Mouse (Mus musculus): ENCODE results near the gene Tepp. TPM values are rescaled to one million over a fixed set of nuclear protein-coding genes. Genes with fewer than 3 reads are reported as not detected.

Tepp gene
- polyA plus RNA-seq, 1 experiment from 2014 or later: not detected

DNA sequence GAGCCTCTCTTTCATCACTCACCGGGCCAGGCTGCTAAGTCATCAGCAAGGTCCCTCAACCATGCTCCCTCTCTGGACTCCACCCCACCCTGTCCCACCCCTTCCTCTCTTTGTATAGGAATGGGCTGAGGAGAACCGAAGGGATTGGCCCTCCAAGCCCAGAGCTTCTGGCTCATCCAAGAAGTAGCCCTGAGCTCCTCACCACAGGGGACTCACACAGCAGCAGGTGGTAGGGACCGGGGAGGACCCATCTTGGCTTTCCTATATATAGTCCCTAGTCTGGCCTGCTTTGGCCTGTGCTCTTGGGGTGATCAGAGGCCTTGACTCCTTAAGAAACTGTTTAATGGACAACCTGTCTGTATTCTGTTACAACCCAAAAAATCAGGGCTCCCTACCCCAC, 64.1 kb downstream of the Tepp start:
- Histone ChIP-seq H3K36me3 (peaks cover 18% of the 10 kb centered on the region), H3K4me2 (no peak overlapping the region), H3K4me3 (replicated peaks) (no peak overlapping the region), H3K4me1 (peaks cover 29% of the 10 kb centered on the region), H3K27me3 (no peaks in the 10 kb centered on the region), H3K27ac (no peak overlapping the region), H3K9me3 (replicated peaks) (no peaks in the 10 kb centered on the region), H3K9ac (no peak overlapping the region)
- WGBS: 68% methylated on average over 3 of the region's 3 CpGs
- ATAC-seq (replicated peaks; ENCODE audit: low FRiP score): no peak

GRCm38 (mm10) chr8:95375374-95375930, 65.1 kb downstream of the Tepp start:
- no peak overlapping the region for H3K9ac ChIP-seq
- H3K27ac ChIP-seq: no peak overlapping the region
- no peak for ATAC-seq (replicated peaks; ENCODE audit: low FRiP score)
- H3K36me3 ChIP-seq: peaks cover 18% of the 10 kb centered on the region
- H3K4me1 ChIP-seq: peaks cover 22% of the 10 kb centered on the region
- no peaks in the 10 kb centered on the region for H3K9me3 ChIP-seq (replicated peaks)
- WGBS: 87% methylated on average over 7 of the region's 7 CpGs
- H3K27me3 ChIP-seq: no peaks in the 10 kb centered on the region
- H3K4me2 ChIP-seq: no peak overlapping the region
- no peak overlapping the region for H3K4me3 ChIP-seq (replicated peaks)

Other genes with a start within 250 kb of the Tepp start
- gene Katnb1, start 229.4 kb upstream of the Tepp start, polyA plus RNA-seq (2015; fragmentation: Nextera tagmentation; extraction: Ambion mirVana): 27.6 and 29.7 TPM in 2 replicates
- gene Kifc3, start 107.8 kb upstream of the Tepp start, polyA plus RNA-seq (2015; fragmentation: Nextera tagmentation; extraction: Ambion mirVana): 28.7 and 28.8 TPM in 2 replicates
- 0.44 and 0.81 TPM in 2 replicates for gene Cngb1, start 4.0 kb upstream of the Tepp start, polyA plus RNA-seq (2015; fragmentation: Nextera tagmentation; extraction: Ambion mirVana)
- 8.6 and 9.6 TPM in 2 replicates for gene Zfp319, start 21.4 kb downstream of the Tepp start, polyA plus RNA-seq (2015; fragmentation: Nextera tagmentation; extraction: Ambion mirVana)
- 47.0 and 49.0 TPM in 2 replicates for gene Usb1, start 21.7 kb downstream of the Tepp start, polyA plus RNA-seq (2015; fragmentation: Nextera tagmentation; extraction: Ambion mirVana)
- 10.0 and 12.3 TPM in 2 replicates for gene Mmp15, start 41.7 kb downstream of the Tepp start, polyA plus RNA-seq (2015; fragmentation: Nextera tagmentation; extraction: Ambion mirVana)
- 138 and 139 TPM in 2 replicates for gene Cfap20, start 124.3 kb downstream of the Tepp start, polyA plus RNA-seq (2015; fragmentation: Nextera tagmentation; extraction: Ambion mirVana)
- gene Csnk2a2, start 179.5 kb downstream of the Tepp start, polyA plus RNA-seq (2015; fragmentation: Nextera tagmentation; extraction: Ambion mirVana): 9.0 and 10.5 TPM in 2 replicates
- 0.59 and 0.83 TPM in 2 replicates for gene Ccdc113, start 223.5 kb downstream of the Tepp start, polyA plus RNA-seq (2015; fragmentation: Nextera tagmentation; extraction: Ambion mirVana)